Mouse (Mus musculus) heart, embryonic 16.5 days (tissue): ENCODE results near the gene Vmn2r65. TPM values are rescaled to one million over a fixed set of nuclear protein-coding genes. Genes with fewer than 3 reads are reported as not detected.

ENCODE experiments used
- ATAC-seq: fragments of 200-750 bp; cut with Nextera tagmentation; replicated peaks from 2 replicates; pipeline ENCODE4 v1.8.0; 2017; ENCODE audit warnings: moderate number of reproducible peaks; ENCODE audit not compliant: insufficient read depth, low FRiP score; ENCODE audit errors: extremely low read depth
- H3K27ac ChIP-seq: fragments of 300-500 bp; sonication (generic); 2 replicates; pipeline ENCODE4 v1.5.1; 2014; ENCODE audit warnings: mild to moderate bottlenecking, low read length, control low read depth, moderate library complexity
- H3K27me3 ChIP-seq: fragments of 300-500 bp; sonication (generic); 2 replicates; pipeline ENCODE4 v1.6.1; 2014; ENCODE audit warnings: low read length, mixed read lengths; ENCODE audit not compliant: control insufficient read depth, insufficient read depth
- H3K36me3 ChIP-seq: fragments of 300-500 bp; sonication (generic); 2 replicates; pipeline ENCODE4 v1.6.1; 2014; ENCODE audit not compliant: control insufficient read depth, insufficient read depth
- H3K4me1 ChIP-seq: fragments of 300-500 bp; sonication (generic); 2 replicates; pipeline ENCODE4 v1.6.1; 2014; ENCODE audit warnings: low read length, mixed read lengths; ENCODE audit not compliant: control insufficient read depth, insufficient read depth
- H3K4me2 ChIP-seq: fragments of 300-500 bp; sonication (generic); 2 replicates; pipeline ENCODE4 v1.6.1; 2014; ENCODE audit warnings: low read depth, mild to moderate bottlenecking, control low read depth, low read length
- H3K4me3 ChIP-seq: fragments of 300-500 bp; sonication (generic); 2 replicates; pipeline ENCODE4 v1.5.1; 2014; ENCODE audit warnings: mild to moderate bottlenecking, control low read depth, low read length
- H3K9ac ChIP-seq: fragments of 300-500 bp; sonication (generic); 2 replicates; pipeline ENCODE4 v1.6.1; 2014; ENCODE audit warnings: low read length, control low read depth
- H3K9me3 ChIP-seq: fragments of 300-500 bp; sonication (generic); replicated peaks from 2 replicates; pipeline ENCODE4 v1.6.1; 2016; ENCODE audit warnings: low read length; ENCODE audit not compliant: control insufficient read depth
- WGBS: fragments of 180-500 bp; shearing (Covaris S2); extraction: QIAGEN DNeasy Blood & Tissue Kit; methylation state at CpG from one replicate; pipeline ENCODE4 v1.1.7; 2014; 5-methylcytosine and 5-hydroxymethylcytosine counted together
- polyA plus RNA-seq: library from polyadenylated mRNA; unstranded; fragments of >200 nt; fragmentation: Nextera tagmentation; extraction: Ambion mirVana; gene quantifications from 2 replicates; pipeline ENCODE4 v1.2.1, GENCODE M21; 2015

Vmn2r65 gene
- polyA plus RNA-seq = not detected in 2 replicates

GRCm38 (mm10) chr7:84964015-84964414 lies at the start of gene Vmn2r65:
TSS of gene Vmn2r65 (minus strand) at chr7:84964115.
- H3K9me3 ChIP-seq = no peaks in the 10 kb centered on the region
- no peak within 1 kb of the TSS for H3K9ac ChIP-seq
- H3K4me2 ChIP-seq = no peak within 1 kb of the TSS
- no peak within 1 kb of the TSS for H3K27ac ChIP-seq
- no peaks in the 10 kb centered on the region for H3K4me1 ChIP-seq
- no peak within 1 kb of the TSS for H3K4me3 ChIP-seq
- H3K36me3 ChIP-seq = no peaks in the 10 kb centered on the region
- 42% methylated on average over 1 of the region's 1 CpGs for WGBS
- H3K27me3 ChIP-seq = no peaks in the 10 kb centered on the region
- ATAC-seq = no peak

- no peak for ATAC-seq
- Histone ChIP-seq H3K9me3 (peaks cover 2% of the 10 kb centered on the region; the same call in 1 of the 2 replicates), H3K27ac (no peak within 1 kb of the TSS), H3K9ac (no peak within 1 kb of the TSS), H3K36me3 (no peaks in the 10 kb centered on the region), H3K4me2 (no peak within 1 kb of the TSS), H3K27me3 (no peaks in the 10 kb centered on the region), H3K4me1 (no peaks in the 10 kb centered on the region), H3K4me3 (no peak within 1 kb of the TSS)
- whole genome bisulfite sequencing = 76% methylated on average over 1 of the region's 1 CpGs
These were observed 48.3 kb upstream of the Vmn2r65 start, which contains the start of gene Vmn2r66 for GRCm38 (mm10) chr7:85012168-85012567. TSS of gene Vmn2r66 (minus strand) at chr7:85012268.

- Histone ChIP-seq H3K9me3 (no peaks in the 10 kb centered on the region; the same call in none of the 2 replicates), H3K27ac (no peak overlapping the region), H3K4me1 (no peaks in the 10 kb centered on the region), H3K4me3 (no peak overlapping the region), H3K4me2 (no peak overlapping the region), H3K9ac (no peak overlapping the region), H3K36me3 (no peaks in the 10 kb centered on the region), H3K27me3 (no peaks in the 10 kb centered on the region)
- WGBS = 66% methylated on average over 2 of the region's 2 CpGs
- no peak for ATAC-seq
These were observed 32.8 kb upstream of the Vmn2r65 start for GRCm38 (mm10) chr7:84996694-84997093.

Other genes starting within 250 kb of the Vmn2r65 start
- gene Olfr291, start 110.6 kb downstream of the Vmn2r65 start, polyA plus RNA-seq = not detected in 2 replicates
- not detected in 2 replicates for gene Vmn2r66, start 48.2 kb upstream of the Vmn2r65 start, polyA plus RNA-seq
- not detected in 2 replicates for gene Vmn2r67, start 191.9 kb upstream of the Vmn2r65 start, polyA plus RNA-seq